Mouse (Mus musculus) c-Kit-positive CD71-positive TER-119-positive erythroid progenitor cells, embryonic 14.5 days (primary cell): ENCODE measurements around the gene Asl.

ENCODE experiments used
- DNase-seq: peaks from one replicate; pipeline ENCODE4 v3.0.0-alpha.2; 2013; ENCODE audit warnings: low spot score

The Asl gene

GRCm38 (mm10) chr5:130029142-130029897 is at the start of gene Asl, which contains the start of gene Crcp:
Asl (minus strand) TSS chr5:130029247.
Crcp (plus strand) TSS chr5:130029290.
- peak; percentile 77 for DNase-seq

GRCm38 (mm10) chr5:130078834-130079156 is 49.7 kb upstream of the Asl start:
- no peak for DNase-seq

GRCm38 (mm10) chr5:130078096-130078833 is 49.2 kb upstream of the Asl start:
- DNase-seq: no peak

- DNase-seq: no peak
These were observed 47.3 kb upstream of the Asl start for GRCm38 (mm10) chr5:130076396-130076795.

GRCm38 (mm10) chr5:130074491-130074890 is 45.4 kb upstream of the Asl start:
- no peak for DNase-seq

GRCm38 (mm10) chr5:130073026-130073425 is 44.0 kb upstream of the Asl start, which contains the start of gene Tpst1:
Tpst1 (plus strand) TSS chr5:130073326.
- DNase-seq: no peak

- no peak for DNase-seq
These were observed 38.8 kb upstream of the Asl start for GRCm38 (mm10) chr5:130067841-130068264.

GRCm38 (mm10) chr5:130065579-130065978 is 36.5 kb upstream of the Asl start:
- DNase-seq: peak; percentile 53

- no peak for DNase-seq
These were observed 34.7 kb upstream of the Asl start for GRCm38 (mm10) chr5:130063760-130064159.

- DNase-seq: no peak
These were observed 33.0 kb upstream of the Asl start for GRCm38 (mm10) chr5:130062096-130062495.

GRCm38 (mm10) chr5:130060329-130060665 is 31.2 kb upstream of the Asl start:
- no peak for DNase-seq

- no peak for DNase-seq
These were observed 30.6 kb upstream of the Asl start for GRCm38 (mm10) chr5:130059413-130060328.

GRCm38 (mm10) chr5:130056303-130056702 is 27.3 kb upstream of the Asl start:
- no peak for DNase-seq

- DNase-seq: no peak
These were observed 26.6 kb upstream of the Asl start for GRCm38 (mm10) chr5:130055688-130056087.

- DNase-seq: no peak
These were observed 23.9 kb upstream of the Asl start for GRCm38 (mm10) chr5:130052955-130053354.

GRCm38 (mm10) chr5:130052510-130052909 is 23.5 kb upstream of the Asl start:
- no peak for DNase-seq

- no peak for DNase-seq
These were observed 22.2 kb upstream of the Asl start for GRCm38 (mm10) chr5:130051073-130051860.

- no peak for DNase-seq
These were observed 21.4 kb upstream of the Asl start for GRCm38 (mm10) chr5:130050416-130050815.

- DNase-seq: no peak
These were observed 19.9 kb upstream of the Asl start for GRCm38 (mm10) chr5:130048786-130049520.

GRCm38 (mm10) chr5:130047013-130047412 is 18.0 kb upstream of the Asl start:
- DNase-seq: peak; percentile 22

- no peak for DNase-seq
These were observed 17.5 kb upstream of the Asl start for GRCm38 (mm10) chr5:130046589-130046988.
